Comparison of ENCODE assay signal across 10 mouse cellular contexts in genomic region chr6:145515859-145516581, GRCm38 (mm10).
DNase-seq lines count a peak whose midpoint lies in the region; ATAC-seq lines count a peak whose summit lies in the region.
"Had no signal": no experiment of that assay in that cellular context is flagged by ENCODE, and none has a peak within 500 bp of the region (broad histone marks: within the 10 kb centered on the region; RNA-seq: fewer than 3 reads in every experiment).

No protein-coding gene starts in this region.

- 68% methylated on average over 10 of the region's 10 CpGs for WGBS in hindbrain, embryonic 11.5 days
- 68% methylated on average over 10 of the region's 10 CpGs for WGBS in hindbrain, embryonic 12.5 days
- WGBS in forebrain, embryonic 16.5 days = 74% methylated on average over 10 of the region's 10 CpGs

- H3K4me1 ChIP-seq in hindbrain, embryonic 11.5 days (replicated peaks; ENCODE audit: control insufficient read depth, insufficient read depth, low read length) = 0 out of 2 replicates have a peak, but pooled peaks cover 2% of the 10 kb centered on the region
- H3K4me1 ChIP-seq in hindbrain, embryonic 12.5 days = peaks cover 9% of the 10 kb centered on the region
- H3K4me1 ChIP-seq in forebrain, embryonic 16.5 days (replicated peaks; ENCODE audit: control insufficient read depth, insufficient read depth, low read length) = peaks cover 5% of the 10 kb centered on the region; the same call in 1 of the 2 replicates

- no peak overlapping the region for H3K9ac ChIP-seq in hindbrain, embryonic 11.5 days (ENCODE audit: low read depth, low read length)
- H3K9ac ChIP-seq in hindbrain, embryonic 12.5 days = no peak overlapping the region
- no peak overlapping the region for H3K9ac ChIP-seq in forebrain, embryonic 16.5 days (replicated peaks; ENCODE audit: low read depth, low read length)

- H3K27me3 ChIP-seq in hindbrain, embryonic 11.5 days (ENCODE audit: control insufficient read depth, insufficient read depth, low read length) = no peaks in the 10 kb centered on the region
- no peaks in the 10 kb centered on the region for H3K27me3 ChIP-seq in hindbrain, embryonic 12.5 days
- H3K27me3 ChIP-seq in forebrain, embryonic 16.5 days (replicated peaks; ENCODE audit: control insufficient read depth, insufficient read depth, low read length) = no peaks in the 10 kb centered on the region

- no peaks in the 10 kb centered on the region for H3K9me3 ChIP-seq in hindbrain, embryonic 11.5 days (ENCODE audit: control insufficient read depth, low read length)
- peaks cover 5% of the 10 kb centered on the region for H3K9me3 ChIP-seq in hindbrain, embryonic 12.5 days (replicated peaks)
- no peaks in the 10 kb centered on the region for H3K9me3 ChIP-seq in forebrain, embryonic 16.5 days (ENCODE audit: control insufficient read depth, low read length)

- no peak overlapping the region for H3K4me3 ChIP-seq in hindbrain, embryonic 11.5 days (ENCODE audit: low read depth, low read length)
- H3K4me3 ChIP-seq in hindbrain, embryonic 12.5 days = no peak overlapping the region
- H3K4me3 ChIP-seq in forebrain, embryonic 16.5 days (replicated peaks; ENCODE audit: low read length) = no peak overlapping the region

- H3K27ac ChIP-seq in hindbrain, embryonic 11.5 days (ENCODE audit: low read depth, low read length) = no peak overlapping the region
- H3K27ac ChIP-seq in hindbrain, embryonic 12.5 days = no peak overlapping the region
- H3K27ac ChIP-seq in forebrain, embryonic 16.5 days (ENCODE audit: low read length) = no peak overlapping the region

- DNase-seq in hindbrain, embryonic 11.5 days (ENCODE audit: low spot score) = peak; percentile 32
- peak; percentile 31 to 33 for DNase-seq in kidney, postnatal 36 days
- peak; percentile 56 for DNase-seq in neural tube, embryonic 10.5 days (ENCODE audit: extremely low spot score, low spot score)
- no peak for DNase-seq in layer of hippocampus, postnatal 36 days
- no peak for DNase-seq in adipocyte (ENCODE audit: low spot score)
- no peak for DNase-seq in gastrocnemius, postnatal 4 days (ENCODE audit: low spot score in 2 of 2)
- DNase-seq: thymus, adult 2 months had no signal

- no peaks in the 10 kb centered on the region for H3K36me3 ChIP-seq in hindbrain, embryonic 11.5 days (ENCODE audit: control insufficient read depth, insufficient read depth, low read length)
- no peaks in the 10 kb centered on the region for H3K36me3 ChIP-seq in hindbrain, embryonic 12.5 days
- no peaks in the 10 kb centered on the region for H3K36me3 ChIP-seq in forebrain, embryonic 16.5 days (ENCODE audit: control insufficient read depth, insufficient read depth)

- H3K4me2 ChIP-seq in hindbrain, embryonic 11.5 days (replicated peaks; ENCODE audit: low read depth, low read length) = no peak overlapping the region
- no peak overlapping the region for H3K4me2 ChIP-seq in hindbrain, embryonic 12.5 days (replicated peaks)
- no peak overlapping the region for H3K4me2 ChIP-seq in forebrain, embryonic 16.5 days (ENCODE audit: low read length)

- no peak for ATAC-seq in hindbrain, embryonic 11.5 days (ENCODE audit: low FRiP score)
- ATAC-seq in hindbrain, embryonic 12.5 days (ENCODE audit: low FRiP score) = no peak
- peak; percentile 49 for ATAC-seq in forebrain, embryonic 16.5 days
- ATAC-seq: inflammation-experienced regulatory T-cells, adult 6 months had no signal

Comparison
In these comparisons a context has a peak if more than half of its experiments do, and no peak if none do; other contexts are left out.
1. DNase-seq: peak in hindbrain, embryonic 11.5 days (single experiment), kidney, postnatal 36 days (2 of 2) and neural tube, embryonic 10.5 days (single experiment); none in layer of hippocampus, postnatal 36 days (0 of 2), adipocyte (single experiment) and gastrocnemius, postnatal 4 days (0 of 2).